ENCODE assay signal across 11 mouse cellular contexts in the genomic region with DNA sequence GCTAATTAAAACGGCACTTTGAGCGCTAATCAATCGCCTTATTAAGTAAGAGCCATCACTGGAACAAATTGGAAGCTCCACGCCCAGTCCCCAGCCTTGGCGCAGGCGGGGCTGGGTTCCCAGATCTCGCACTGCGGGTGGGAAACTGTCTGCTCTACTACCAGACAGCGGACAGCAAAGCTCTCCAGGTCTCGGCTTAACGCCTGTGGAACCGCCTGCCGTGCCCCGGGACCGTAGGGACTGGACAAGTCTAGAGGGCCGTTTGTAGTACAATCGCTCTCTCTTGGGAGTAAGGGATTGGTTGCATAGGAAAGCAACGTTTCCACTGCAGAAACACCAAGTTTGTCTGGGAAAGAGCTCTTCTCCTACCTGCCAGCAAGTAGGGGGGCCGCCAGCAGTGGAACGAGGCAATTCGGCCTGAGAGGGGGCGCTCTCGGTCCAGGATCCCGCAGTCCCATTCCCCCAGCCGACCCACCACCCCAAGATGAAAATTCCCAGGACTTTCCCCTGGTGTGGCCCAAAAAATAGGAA. TPM values are rescaled to one million over a fixed set of nuclear protein-coding genes. Genes with fewer than 3 reads are reported as not detected.
DNase-seq lines count a peak whose midpoint lies in the region; ATAC-seq and TF ChIP-seq lines count a peak whose summit lies in the region.
"Had no signal": no experiment of that assay in that cellular context is flagged by ENCODE, and none has a peak within 500 bp of the region (broad histone marks: within the 10 kb centered on the region; RNA-seq: fewer than 3 reads in every experiment).

No protein-coding gene starts in this region.

- H3K9ac ChIP-seq in forebrain, embryonic 13.5 days = no peak overlapping the region
- no peak overlapping the region for H3K9ac ChIP-seq in neural tube, embryonic 11.5 days (ENCODE audit: low read length)

- H3K9me3 ChIP-seq in megakaryocyte, embryonic 14.5 days = peaks cover 18% of the 10 kb centered on the region
- no peaks in the 10 kb centered on the region for H3K9me3 ChIP-seq in forebrain, embryonic 13.5 days (replicated peaks)
- H3K9me3 ChIP-seq in neural tube, embryonic 11.5 days (ENCODE audit: control insufficient read depth, low read length) = no peaks in the 10 kb centered on the region

- peak overlapping the region; percentile 10 for H3K4me3 ChIP-seq in megakaryocyte, embryonic 14.5 days (replicated peaks)
- H3K4me3 ChIP-seq in forebrain, embryonic 13.5 days = peak overlapping the region; percentile 2
- H3K4me3 ChIP-seq in neural tube, embryonic 11.5 days (ENCODE audit: low read depth, low read length) = no peak overlapping the region
- no peak overlapping the region for H3K4me3 ChIP-seq in left cerebral cortex, adult 2 months

- H3K36me3 ChIP-seq in megakaryocyte, embryonic 14.5 days (replicated peaks; ENCODE audit: low read length) = no peaks in the 10 kb centered on the region
- H3K36me3 ChIP-seq in forebrain, embryonic 13.5 days (ENCODE audit: poor library complexity, severe bottlenecking) = no peaks in the 10 kb centered on the region
- no peaks in the 10 kb centered on the region for H3K36me3 ChIP-seq in neural tube, embryonic 11.5 days (ENCODE audit: control insufficient read depth, insufficient read depth, low read length)

- DNase-seq in cerebellum, adult 8-10 months = peak; percentile 71
- peak; percentile 67 for DNase-seq in neural tube, embryonic 11.5 days (ENCODE audit: low spot score)
- no peak for DNase-seq in left cerebral cortex, adult 2 months (ENCODE audit: extremely low spot score in 1 of 2, low spot score in 2 of 2)
- no peak for DNase-seq in gastrocnemius, postnatal 25 days
- DNase-seq in gastrocnemius, adult 18-20 months (ENCODE audit: low spot score) = no peak
- DNase-seq: thymus, postnatal 25 days had no signal

- H3K27ac ChIP-seq in forebrain, embryonic 13.5 days = no peak overlapping the region
- H3K27ac ChIP-seq in neural tube, embryonic 11.5 days (ENCODE audit: low read depth, low read length) = no peak overlapping the region
- no peak overlapping the region for H3K27ac ChIP-seq in left cerebral cortex, adult 2 months

- peak overlapping the region; percentile 37 for H3K4me2 ChIP-seq in forebrain, embryonic 13.5 days
- H3K4me2 ChIP-seq in neural tube, embryonic 11.5 days (ENCODE audit: low read depth) = no peak overlapping the region; the same call in 1 of the 2 replicates

- peaks cover 49% of the 10 kb centered on the region for H3K4me1 ChIP-seq in megakaryocyte, embryonic 14.5 days
- peaks cover 76% of the 10 kb centered on the region for H3K4me1 ChIP-seq in forebrain, embryonic 13.5 days
- no peaks in the 10 kb centered on the region; the same call in 1 of the 2 replicates for H3K4me1 ChIP-seq in neural tube, embryonic 11.5 days (ENCODE audit: control insufficient read depth, insufficient read depth, low read length)

- intact Hi-C loops in left cerebral cortex, adult 2 months (cut with DNase I) = loop anchor here (5.0 kb wide), 2 partner anchors 99 to 334 kb away; no protein-coding TSS in a partner anchor

- ATAC-seq in megakaryocyte, adult 5-6 weeks (ENCODE audit: poor library complexity, severe bottlenecking) = no peak
- ATAC-seq in forebrain, embryonic 13.5 days = peak; percentile 54; the same call in 1 of the 2 replicates
- no peak for ATAC-seq in neural tube, embryonic 11.5 days (ENCODE audit: insufficient read depth, low FRiP score, low TSS enrichment)
- ATAC-seq: Patski had no signal

- no peak for TF ChIP-seq CTCF in left cerebral cortex, adult 2 months (IDR thresholded peaks at IDR 0.05)

- WGBS in forebrain, embryonic 13.5 days = under 1% methylated on average over 24 of the region's 25 CpGs
- under 1% methylated on average over 25 of the region's 25 CpGs for WGBS in neural tube, embryonic 11.5 days

- peaks cover 97% of the 10 kb centered on the region for H3K27me3 ChIP-seq in megakaryocyte, embryonic 14.5 days (replicated peaks)
- peaks cover 99% of the 10 kb centered on the region for H3K27me3 ChIP-seq in forebrain, embryonic 13.5 days
- peaks cover 97% of the 10 kb centered on the region for H3K27me3 ChIP-seq in neural tube, embryonic 11.5 days (ENCODE audit: control insufficient read depth, insufficient read depth, low read length)

RNA-seq across cellular contexts. Expression of gene Barhl2, which starts 5.8 kb away (rescaled TPM):
- polyA plus RNA-seq in megakaryocyte, embryonic 14.5 days (2012; ENCODE audit: insufficient read depth, low replicate concordance) = 0.03 TPM in 1 of 2 replicates, not detected in the other
- not detected in 2 replicates for total RNA-seq in megakaryocyte, adult 5-6 weeks (2015)
- not detected in 2 replicates for total RNA-seq in megakaryocyte, adult 5-6 weeks (2017)
- polyA plus RNA-seq in forebrain, embryonic 13.5 days (2015; fragmentation: Nextera tagmentation; extraction: Ambion mirVana) = 1.8 and 5.5 TPM in 2 replicates
- 3.9 and 4.2 TPM in 2 replicates for polyA plus RNA-seq in neural tube, embryonic 11.5 days (2014; fragmentation: Nextera tagmentation; extraction: Ambion mirVana)
- total RNA-seq in left cerebral cortex, adult 2 months (2021) = under 1 TPM; 0.82 to 0.95 TPM
- not detected for total RNA-seq in gastrocnemius, postnatal 25 days (2021)
- total RNA-seq in gastrocnemius, adult 18-20 months (2021) = not detected
- polyA plus RNA-seq: gonadal fat pad, adult 2 months; Patski had no signal

Comparison
In these comparisons a context has a peak if more than half of its experiments do, and no peak if none do; other contexts are left out.
1. H3K4me3 ChIP-seq: peak in megakaryocyte, embryonic 14.5 days (single experiment) and forebrain, embryonic 13.5 days (single experiment); none in neural tube, embryonic 11.5 days (single experiment) and left cerebral cortex, adult 2 months (single experiment).
2. DNase-seq: peak in cerebellum, adult 8-10 months (single experiment) and neural tube, embryonic 11.5 days (single experiment); none in left cerebral cortex, adult 2 months (0 of 2), gastrocnemius, postnatal 25 days (single experiment) and gastrocnemius, adult 18-20 months (single experiment).